Mouse (Mus musculus): ENCODE results near the gene 5730507C01Rik.
"Not testable (repeated sequence)": the region's sequence is repeated elsewhere in the genome, so short reads cannot be mapped to it uniquely, and the experiment has no call there.

The 5730507C01Rik gene

GRCm38 (mm10) chr12:18514171-18514570 is at the start of gene 5730507C01Rik:
Gene 5730507C01Rik (plus strand): TSS chr12:18514510.
- DNase-seq (ENCODE audit: low spot score), result no peak

- not testable (repeated sequence) for DNase-seq (ENCODE audit: low spot score)
Measured at GRCm38 (mm10) chr12:18514616-18515015, 306 bp downstream of the 5730507C01Rik start.

GRCm38 (mm10) chr12:18515077-18515476 is 767 bp downstream of the 5730507C01Rik start:
- DNase-seq (ENCODE audit: low spot score), result not testable (repeated sequence)

Data from layer of hippocampus, adult 9-10 months (tissue).